9 mouse cellular contexts compared by ENCODE assay signal in the genomic region with DNA sequence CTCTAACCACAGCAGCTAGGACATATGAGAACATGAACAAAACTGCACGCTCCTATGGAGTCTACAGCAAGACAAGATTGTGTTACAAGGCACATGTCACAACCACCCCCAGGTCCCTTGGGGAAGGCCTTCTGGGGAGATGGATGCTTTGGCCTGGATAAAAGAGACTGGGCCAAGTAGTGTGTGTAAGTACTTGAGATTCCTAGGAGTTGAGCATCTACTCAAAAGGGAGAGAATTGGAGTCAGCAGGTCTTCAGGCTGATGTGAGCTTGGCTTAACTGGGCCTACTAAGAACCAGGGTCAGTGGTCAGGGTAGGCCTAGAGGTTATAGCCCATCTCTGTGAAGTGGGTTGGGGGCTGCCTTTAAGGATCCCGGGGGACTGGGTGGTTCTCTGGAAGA.
"Had no signal": no experiment of that assay in that cellular context is flagged by ENCODE, and none has a peak within 500 bp of the region (broad histone marks: within the 10 kb centered on the region; RNA-seq: fewer than 3 reads in every experiment).

No protein-coding gene starts in this region.

- H3K9me3 ChIP-seq: limb, embryonic 13.5 days; liver, embryonic 15.5 days; midbrain, embryonic 13.5 days had no signal

- ATAC-seq: midbrain, embryonic 13.5 days had no signal

- H3K4me3 ChIP-seq: layer of hippocampus, adult 2 months; limb, embryonic 13.5 days; liver, embryonic 15.5 days; midbrain, embryonic 13.5 days had no signal

- H3K9ac ChIP-seq: limb, embryonic 13.5 days; liver, embryonic 15.5 days; midbrain, embryonic 13.5 days had no signal

- H3K36me3 ChIP-seq: limb, embryonic 13.5 days; liver, embryonic 15.5 days; midbrain, embryonic 13.5 days had no signal

- H3K27me3 ChIP-seq: limb, embryonic 13.5 days; liver, embryonic 15.5 days had no signal

- H3K27ac ChIP-seq: layer of hippocampus, adult 2 months; liver, embryonic 15.5 days; midbrain, embryonic 13.5 days had no signal

- H3K4me2 ChIP-seq: liver, embryonic 11.5 days; liver, embryonic 15.5 days; midbrain, embryonic 13.5 days had no signal

- DNase-seq: lung, adult 2 months; right cerebral cortex, adult 18-20 months; right cerebral cortex, postnatal 25 days; thymus, postnatal 36 days had no signal
